Mouse (Mus musculus): ENCODE measurements around the gene Lbp. TPM values are rescaled to one million over a fixed set of nuclear protein-coding genes. Genes with fewer than 3 reads are reported as not detected.

Gene Lbp
- polyA plus RNA-seq, 1 experiment from 2014 or later = 2.4 TPM

Other genes starting within 250 kb of the Lbp start
- 4.7 and 5.0 TPM in 2 replicates for gene Tgm2, start 160.1 kb upstream of the Lbp start, polyA plus RNA-seq (2015; fragmentation: Nextera tagmentation; extraction: Ambion mirVana)
- 1.7 and 2.4 TPM in 2 replicates for gene D630003M21Rik, start 77.3 kb upstream of the Lbp start, polyA plus RNA-seq (2015; fragmentation: Nextera tagmentation; extraction: Ambion mirVana)
- gene Bpi, start 48.4 kb upstream of the Lbp start, polyA plus RNA-seq (2015; fragmentation: Nextera tagmentation; extraction: Ambion mirVana) = not detected in 2 replicates
- 108 and 109 TPM in 2 replicates for gene Snhg11, start 69.1 kb downstream of the Lbp start, polyA plus RNA-seq (2015; fragmentation: Nextera tagmentation; extraction: Ambion mirVana)
- gene Ralgapb, start 103.4 kb downstream of the Lbp start, polyA plus RNA-seq (2015; fragmentation: Nextera tagmentation; extraction: Ambion mirVana) = 23.8 and 27.7 TPM in 2 replicates
- not detected in 2 replicates for gene Adig, start 196.1 kb downstream of the Lbp start, polyA plus RNA-seq (2015; fragmentation: Nextera tagmentation; extraction: Ambion mirVana)
- 0.37 and 0.42 TPM in 2 replicates for gene Arhgap40, start 206.3 kb downstream of the Lbp start, polyA plus RNA-seq (2015; fragmentation: Nextera tagmentation; extraction: Ambion mirVana)